Mouse (Mus musculus): ENCODE data around the gene Npm3. TPM values are rescaled to one million over a fixed set of nuclear protein-coding genes. Genes with fewer than 3 reads are reported as not detected.

Npm3 gene
- polyA plus RNA-seq, 1 experiment from 2014 or later, result 9.2 TPM

DNA sequence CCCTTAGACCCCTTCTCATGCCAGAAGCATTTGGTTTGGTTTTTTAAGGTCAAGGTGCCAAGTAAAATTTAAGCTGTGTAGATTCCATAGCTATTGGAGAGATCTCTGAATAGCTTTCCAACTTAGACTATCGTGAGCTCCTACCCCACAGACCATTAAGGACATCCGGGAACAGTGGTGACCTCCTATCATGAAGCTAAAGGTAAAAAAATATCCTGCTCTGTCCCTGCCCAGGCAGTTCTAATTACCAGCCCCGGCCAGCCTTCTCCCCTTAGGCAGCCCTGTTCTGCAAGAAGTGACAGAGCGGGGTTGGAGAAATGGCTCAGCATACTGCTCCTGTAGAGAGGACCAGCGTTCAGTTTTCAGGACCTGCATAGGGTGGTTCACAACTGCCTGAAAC lies 10.9 kb downstream of the Npm3 start:
- Histone ChIP-seq H3K4me1 (ENCODE audit: control insufficient read depth, insufficient read depth, low read length) (peaks cover 17% of the 10 kb centered on the region), H3K27me3 (ENCODE audit: control insufficient read depth, insufficient read depth, low read length) (peaks cover 76% of the 10 kb centered on the region), H3K27ac (ENCODE audit: low read length) (no peak overlapping the region), H3K9me3 (replicated peaks; ENCODE audit: control insufficient read depth, low read length) (no peaks in the 10 kb centered on the region), H3K4me3 (ENCODE audit: low read length) (no peak overlapping the region), H3K36me3 (ENCODE audit: control insufficient read depth, insufficient read depth) (no peaks in the 10 kb centered on the region), H3K9ac (ENCODE audit: low read length) (no peak overlapping the region), H3K4me2 (ENCODE audit: low read depth, low read length) (no peak overlapping the region)
- WGBS, result 71% methylated on average over 5 of the region's 5 CpGs
- ATAC-seq (replicated peaks; ENCODE audit: extremely low read depth, insufficient read depth, low FRiP score), result no peak

DNA sequence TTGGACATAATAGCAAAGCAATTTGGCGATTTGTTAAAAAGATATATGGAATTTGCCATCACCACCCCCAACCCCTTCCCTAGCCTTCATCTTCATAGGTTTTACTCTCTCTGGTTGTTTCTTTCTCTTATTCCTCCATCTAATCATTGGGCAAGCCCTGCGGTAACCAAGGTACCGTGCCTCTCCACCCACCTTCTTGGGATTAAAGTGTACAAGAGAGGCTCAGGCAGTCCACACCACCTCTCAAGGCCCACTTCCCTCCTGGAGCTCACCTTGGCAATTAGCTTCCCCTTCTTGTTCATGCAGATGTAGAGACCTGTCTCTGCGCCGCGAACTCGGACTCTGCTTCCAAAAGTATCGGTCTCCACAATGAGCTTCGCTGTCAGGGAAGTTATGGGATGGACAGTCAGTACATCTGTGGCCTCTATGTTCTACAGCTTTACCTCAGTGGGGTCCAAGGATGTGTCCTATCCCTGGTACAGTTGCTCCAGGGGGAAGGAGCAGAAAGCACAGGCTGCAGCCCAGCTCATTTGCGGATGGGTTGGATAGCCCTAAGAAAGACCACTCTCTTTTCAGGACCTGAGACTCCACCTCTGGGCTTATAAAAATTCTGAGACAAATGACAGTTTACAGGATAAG lies 11.4 kb downstream of the Npm3 start:
- H3K4me3 ChIP-seq (ENCODE audit: low read length), result no peak overlapping the region
- H3K4me2 ChIP-seq (ENCODE audit: low read depth, low read length), result no peak overlapping the region
- H3K9ac ChIP-seq (ENCODE audit: low read length), result no peak overlapping the region
- no peaks in the 10 kb centered on the region for H3K36me3 ChIP-seq (ENCODE audit: control insufficient read depth, insufficient read depth)
- 84% methylated on average over 10 of the region's 10 CpGs for WGBS
- no peak overlapping the region for H3K27ac ChIP-seq (ENCODE audit: low read length)
- H3K9me3 ChIP-seq (replicated peaks; ENCODE audit: control insufficient read depth, low read length), result no peaks in the 10 kb centered on the region
- no peak for ATAC-seq (replicated peaks; ENCODE audit: extremely low read depth, insufficient read depth, low FRiP score)
- H3K27me3 ChIP-seq (ENCODE audit: control insufficient read depth, insufficient read depth, low read length), result peaks cover 76% of the 10 kb centered on the region
- peaks cover 17% of the 10 kb centered on the region for H3K4me1 ChIP-seq (ENCODE audit: control insufficient read depth, insufficient read depth, low read length)

DNA sequence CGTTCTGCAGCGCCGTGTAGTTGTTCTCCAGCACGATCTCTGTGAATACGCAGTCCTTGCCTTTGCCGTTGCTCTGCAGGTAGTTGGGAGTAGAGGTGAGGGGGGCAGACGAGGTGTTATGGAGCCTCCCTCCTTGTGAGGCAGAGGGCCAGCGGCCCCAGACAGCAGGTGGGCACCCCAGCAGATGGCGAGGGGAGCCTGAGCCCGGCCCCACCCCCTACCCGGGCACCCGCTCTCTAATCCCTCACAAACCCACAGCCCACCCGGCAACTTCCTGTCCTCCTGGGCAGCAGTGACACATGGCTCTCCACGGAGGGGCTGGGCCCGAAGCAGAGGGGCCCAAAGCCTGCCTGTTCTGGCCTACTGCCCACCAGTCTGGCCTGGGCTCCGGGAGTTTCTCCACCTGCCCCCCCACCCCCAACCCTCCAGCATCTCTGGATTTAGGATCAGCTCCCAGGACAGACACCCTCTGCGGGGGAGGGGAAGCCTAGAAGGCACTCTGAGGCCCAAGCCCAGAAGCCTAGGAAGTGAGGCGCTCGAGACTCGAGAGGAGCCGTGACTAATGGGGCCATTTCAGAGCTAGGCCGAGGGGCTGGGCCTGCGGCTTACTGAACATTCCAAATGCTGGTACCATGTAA lies 12.1 kb downstream of the Npm3 start:
- 32% methylated on average over 21 of the region's 23 CpGs for WGBS
- Histone ChIP-seq H3K36me3 (ENCODE audit: control insufficient read depth, insufficient read depth) (no peaks in the 10 kb centered on the region), H3K9ac (ENCODE audit: low read length) (peak overlapping the region; percentile 53), H3K27ac (ENCODE audit: low read length) (no peak overlapping the region), H3K4me1 (ENCODE audit: control insufficient read depth, insufficient read depth, low read length) (peaks cover 13% of the 10 kb centered on the region), H3K4me2 (ENCODE audit: low read depth, low read length) (peak overlapping the region; percentile 63), H3K4me3 (ENCODE audit: low read length) (peak overlapping the region; percentile 35), H3K9me3 (replicated peaks; ENCODE audit: control insufficient read depth, low read length) (no peaks in the 10 kb centered on the region), H3K27me3 (ENCODE audit: control insufficient read depth, insufficient read depth, low read length) (peaks cover 77% of the 10 kb centered on the region)
- no peak for ATAC-seq (replicated peaks; ENCODE audit: extremely low read depth, insufficient read depth, low FRiP score)

DNA sequence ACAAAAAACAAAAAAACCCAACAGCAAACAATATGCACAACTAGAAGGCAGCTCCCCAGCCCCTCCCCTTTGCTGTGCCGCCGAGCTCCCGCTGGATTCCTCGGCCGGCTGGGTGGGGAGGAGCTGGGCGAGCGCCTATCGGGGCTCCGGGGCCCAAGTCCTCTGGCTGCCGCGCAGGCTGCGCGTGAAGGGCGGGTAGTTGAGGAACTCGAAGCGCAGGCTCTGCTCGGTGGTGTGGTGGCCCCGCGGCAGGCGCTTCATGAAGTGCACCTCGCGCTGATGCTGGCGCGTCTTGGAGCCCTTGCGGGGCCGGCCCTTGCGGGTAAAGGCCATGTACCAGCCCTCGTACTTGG lies 12.6 kb downstream of the Npm3 start:
- H3K9ac ChIP-seq (ENCODE audit: low read length), result peak overlapping the region; percentile 53
- H3K4me2 ChIP-seq (ENCODE audit: low read depth, low read length), result peak overlapping the region; percentile 63
- H3K36me3 ChIP-seq (ENCODE audit: control insufficient read depth, insufficient read depth), result no peaks in the 10 kb centered on the region
- peaks cover 9% of the 10 kb centered on the region for H3K4me1 ChIP-seq (ENCODE audit: control insufficient read depth, insufficient read depth, low read length)
- H3K27ac ChIP-seq (ENCODE audit: low read length), result no peak overlapping the region
- H3K4me3 ChIP-seq (ENCODE audit: low read length), result peak overlapping the region; percentile 35
- no peaks in the 10 kb centered on the region for H3K9me3 ChIP-seq (replicated peaks; ENCODE audit: control insufficient read depth, low read length)
- H3K27me3 ChIP-seq (ENCODE audit: control insufficient read depth, insufficient read depth, low read length), result peaks cover 72% of the 10 kb centered on the region
- under 1% methylated on average over 28 of the region's 28 CpGs for WGBS
- ATAC-seq (replicated peaks; ENCODE audit: extremely low read depth, insufficient read depth, low FRiP score), result peak; percentile 76

DNA sequence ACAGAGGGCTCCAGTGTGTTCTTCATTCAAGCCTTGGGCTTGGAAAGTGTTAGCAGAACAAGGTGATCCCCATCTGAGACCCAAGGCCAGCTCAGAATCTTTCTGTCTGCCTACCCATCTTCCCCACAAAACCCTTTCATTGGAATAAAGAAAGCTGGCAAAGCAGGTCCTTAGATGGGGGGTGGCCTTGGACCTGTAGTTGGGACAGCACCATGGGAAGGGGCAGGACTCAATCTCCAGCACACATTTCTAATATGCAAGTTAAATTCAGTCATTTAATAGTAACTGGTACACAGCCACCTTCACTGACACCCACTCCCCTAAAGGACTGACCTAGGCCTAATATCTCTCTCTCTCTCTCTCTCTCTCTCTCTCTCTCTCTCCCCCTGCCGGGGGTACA lies 13.2 kb downstream of the Npm3 start:
- Histone ChIP-seq H3K9me3 (replicated peaks; ENCODE audit: control insufficient read depth, low read length) (no peaks in the 10 kb centered on the region), H3K4me1 (ENCODE audit: control insufficient read depth, insufficient read depth, low read length) (peaks cover 7% of the 10 kb centered on the region), H3K27me3 (ENCODE audit: control insufficient read depth, insufficient read depth, low read length) (peaks cover 68% of the 10 kb centered on the region), H3K9ac (ENCODE audit: low read length) (no peak overlapping the region), H3K4me2 (ENCODE audit: low read depth, low read length) (no peak overlapping the region), H3K4me3 (ENCODE audit: low read length) (no peak overlapping the region), H3K27ac (ENCODE audit: low read length) (no peak overlapping the region), H3K36me3 (ENCODE audit: control insufficient read depth, insufficient read depth) (no peaks in the 10 kb centered on the region)
- 80% methylated on average over 1 of the region's 1 CpGs for WGBS
- no peak for ATAC-seq (replicated peaks; ENCODE audit: extremely low read depth, insufficient read depth, low FRiP score)

DNA sequence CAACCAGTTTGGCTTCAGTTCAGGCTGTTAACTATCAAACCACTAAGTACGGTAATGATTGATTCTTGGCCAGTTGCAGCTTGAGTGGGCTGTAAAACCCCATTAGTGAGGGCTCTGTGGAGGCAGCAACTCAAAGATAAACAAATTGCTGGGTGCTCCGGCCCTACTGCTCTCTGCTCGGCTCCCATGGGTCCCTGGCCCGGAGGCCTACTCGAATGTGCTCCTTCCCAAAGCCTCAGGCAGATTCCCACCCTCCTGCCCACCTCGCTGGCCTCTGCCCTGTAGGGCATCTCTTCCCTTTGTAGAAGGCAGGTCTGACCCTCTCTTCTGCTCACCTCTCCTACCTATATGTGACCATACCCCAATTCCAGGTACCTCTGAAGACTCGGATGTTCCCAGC lies 14.6 kb downstream of the Npm3 start:
- peaks cover 55% of the 10 kb centered on the region for H3K27me3 ChIP-seq (ENCODE audit: control insufficient read depth, insufficient read depth, low read length)
- H3K4me2 ChIP-seq (ENCODE audit: low read depth, low read length), result no peak overlapping the region
- H3K9ac ChIP-seq (ENCODE audit: low read length), result no peak overlapping the region
- ATAC-seq (replicated peaks; ENCODE audit: extremely low read depth, insufficient read depth, low FRiP score), result no peak
- 50% methylated on average over 7 of the region's 7 CpGs for WGBS
- no peaks in the 10 kb centered on the region for H3K36me3 ChIP-seq (ENCODE audit: control insufficient read depth, insufficient read depth)
- no peaks in the 10 kb centered on the region for H3K9me3 ChIP-seq (replicated peaks; ENCODE audit: control insufficient read depth, low read length)
- H3K4me3 ChIP-seq (ENCODE audit: low read length), result no peak overlapping the region
- H3K4me1 ChIP-seq (ENCODE audit: control insufficient read depth, insufficient read depth, low read length), result peaks cover 7% of the 10 kb centered on the region
- H3K27ac ChIP-seq (ENCODE audit: low read length), result no peak overlapping the region

DNA sequence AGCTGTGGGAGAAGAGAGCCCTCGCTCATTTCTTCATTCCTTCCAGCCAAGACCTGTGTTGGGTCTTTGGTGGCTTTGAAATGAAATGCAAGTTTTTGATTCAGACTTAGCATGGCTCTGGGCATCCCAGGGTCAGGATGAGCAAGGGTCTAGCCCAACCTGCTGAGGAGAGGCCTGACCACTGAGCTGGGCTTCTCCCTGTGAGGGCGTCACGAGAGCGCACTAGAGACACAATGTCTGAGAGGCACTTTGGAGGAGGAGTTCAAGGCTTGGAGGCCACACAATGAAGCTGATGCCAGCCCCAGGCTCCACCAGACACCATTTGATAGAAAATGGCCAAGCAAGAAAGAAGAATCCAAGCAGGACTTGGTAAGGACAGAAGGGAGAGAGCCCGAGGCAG lies 15.2 kb downstream of the Npm3 start:
- no peak for ATAC-seq (replicated peaks; ENCODE audit: extremely low read depth, insufficient read depth, low FRiP score)
- H3K27ac ChIP-seq (ENCODE audit: low read length), result no peak overlapping the region
- H3K27me3 ChIP-seq (ENCODE audit: control insufficient read depth, insufficient read depth, low read length), result peaks cover 49% of the 10 kb centered on the region
- peaks cover 7% of the 10 kb centered on the region for H3K4me1 ChIP-seq (ENCODE audit: control insufficient read depth, insufficient read depth, low read length)
- no peaks in the 10 kb centered on the region for H3K36me3 ChIP-seq (ENCODE audit: control insufficient read depth, insufficient read depth)
- H3K4me3 ChIP-seq (ENCODE audit: low read length), result no peak overlapping the region
- H3K4me2 ChIP-seq (ENCODE audit: low read depth, low read length), result no peak overlapping the region
- H3K9me3 ChIP-seq (replicated peaks; ENCODE audit: control insufficient read depth, low read length), result no peaks in the 10 kb centered on the region
- WGBS, result 78% methylated on average over 5 of the region's 5 CpGs
- H3K9ac ChIP-seq (ENCODE audit: low read length), result no peak overlapping the region

DNA sequence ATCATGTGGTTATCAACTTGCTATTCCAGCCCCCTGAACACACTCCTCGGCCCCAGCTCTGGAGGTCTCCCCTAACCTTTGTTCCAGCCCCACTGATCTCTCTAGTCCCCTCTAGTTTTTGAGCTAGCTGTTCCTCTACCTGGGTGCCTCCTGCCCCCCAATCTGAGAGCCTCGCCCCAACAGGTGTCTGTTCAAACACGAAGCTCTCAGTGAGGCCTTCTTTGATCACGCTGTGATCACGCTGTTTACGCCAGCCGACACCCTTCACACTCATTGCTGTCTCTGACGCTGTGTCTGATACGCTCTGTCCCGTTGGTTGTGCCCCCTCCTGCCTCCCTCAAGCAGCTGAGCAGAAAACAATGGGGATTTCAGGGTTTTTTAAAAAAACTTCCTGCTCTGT lies 15.8 kb downstream of the Npm3 start:
- WGBS, result 39% methylated on average over 10 of the region's 10 CpGs
- no peak overlapping the region for H3K9ac ChIP-seq (ENCODE audit: low read length)
- no peak overlapping the region for H3K4me3 ChIP-seq (ENCODE audit: low read length)
- H3K9me3 ChIP-seq (replicated peaks; ENCODE audit: control insufficient read depth, low read length), result no peaks in the 10 kb centered on the region
- no peak overlapping the region for H3K4me2 ChIP-seq (ENCODE audit: low read depth, low read length)
- H3K36me3 ChIP-seq (ENCODE audit: control insufficient read depth, insufficient read depth), result no peaks in the 10 kb centered on the region
- ATAC-seq (replicated peaks; ENCODE audit: extremely low read depth, insufficient read depth, low FRiP score), result no peak
- no peak overlapping the region for H3K27ac ChIP-seq (ENCODE audit: low read length)
- H3K27me3 ChIP-seq (ENCODE audit: control insufficient read depth, insufficient read depth, low read length), result peaks cover 43% of the 10 kb centered on the region
- peaks cover 7% of the 10 kb centered on the region for H3K4me1 ChIP-seq (ENCODE audit: control insufficient read depth, insufficient read depth, low read length)

DNA sequence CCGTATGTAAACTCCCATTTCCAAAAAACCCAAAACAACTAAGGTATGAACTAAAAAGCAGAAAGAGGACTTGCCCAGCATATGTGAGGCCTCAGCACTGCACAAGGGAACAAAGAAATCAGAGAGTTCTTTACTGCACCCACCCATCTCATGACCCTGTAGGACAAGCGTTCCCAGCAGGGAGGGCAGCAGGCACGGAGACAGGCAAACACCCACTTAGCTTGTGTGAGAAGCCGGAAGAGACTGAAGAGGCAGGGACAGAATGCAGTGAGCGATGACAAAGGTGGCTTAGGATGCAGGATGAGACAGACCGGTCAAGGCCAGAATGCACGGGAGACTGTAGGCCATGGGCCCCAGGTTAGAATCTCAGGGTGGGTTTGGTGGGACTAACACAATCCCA lies 17.7 kb downstream of the Npm3 start:
- H3K4me2 ChIP-seq (ENCODE audit: low read depth, low read length), result no peak overlapping the region
- no peaks in the 10 kb centered on the region for H3K4me1 ChIP-seq (ENCODE audit: control insufficient read depth, insufficient read depth, low read length)
- no peak overlapping the region for H3K27ac ChIP-seq (ENCODE audit: low read length)
- H3K36me3 ChIP-seq (ENCODE audit: control insufficient read depth, insufficient read depth), result no peaks in the 10 kb centered on the region
- WGBS, result 82% methylated on average over 7 of the region's 7 CpGs
- H3K4me3 ChIP-seq (ENCODE audit: low read length), result no peak overlapping the region
- H3K9me3 ChIP-seq (replicated peaks; ENCODE audit: control insufficient read depth, low read length), result no peaks in the 10 kb centered on the region
- H3K9ac ChIP-seq (ENCODE audit: low read length), result no peak overlapping the region
- ATAC-seq (replicated peaks; ENCODE audit: extremely low read depth, insufficient read depth, low FRiP score), result no peak
- peaks cover 30% of the 10 kb centered on the region for H3K27me3 ChIP-seq (ENCODE audit: control insufficient read depth, insufficient read depth, low read length)

All from heart, embryonic 16.5 days (tissue).